Mouse (Mus musculus) adrenal gland, postnatal 10 days (tissue): ENCODE measurements around the gene Ostf1. TPM values are rescaled to one million over a fixed set of nuclear protein-coding genes. Genes with fewer than 3 reads are reported as not detected.

ENCODE experiments used
- DNase-seq: peaks from one replicate; pipeline ENCODE4 v3.0.0; 2021; ENCODE audit warnings: mixed read lengths
- long read RNA-seq, 2 experiments: library from polyadenylated mRNA; stranded (forward); transcript quantifications; one replicate each; pipeline ENCODE4 v2.0.0; 2021
- total RNA-seq, 2 experiments: library from RNA; stranded (reverse); gene quantifications; 2 replicates each; pipeline ENCODE4 v1.2.3; 2021

The Ostf1 gene
- total RNA-seq: 10 to 100 TPM; 90.4 to 91.2 TPM
- long read RNA-seq, experiment 1, transcript Ostf1-201 (10 exons, 2,726 nt): major isoform, 183 of 191 reads
- long read RNA-seq, experiment 1, partial matches to known transcripts: 6 of 191 reads
- long read RNA-seq, experiment 1, other reads (novel, unspliced or antisense): 2 of 191 reads
- long read RNA-seq, experiment 2, transcript Ostf1-201 (10 exons, 2,726 nt): major isoform, 99 of 107 reads
- long read RNA-seq, experiment 2, partial matches to known transcripts: 5 of 107 reads
- long read RNA-seq, experiment 2, other reads (novel, unspliced or antisense): 3 of 107 reads

GRCm38 (mm10) chr19:18631644-18632219, at the start of gene Ostf1, which contains the start of gene Nmrk1:
Gene Ostf1, minus strand, starts transcription at chr19:18631823.
Gene Nmrk1, plus strand, starts transcription at chr19:18631950.
- peak; percentile 100 for DNase-seq

- DNase-seq: no peak
Measured at GRCm38 (mm10) chr19:18673116-18673515, 41.5 kb upstream of the Ostf1 start.

DNA sequence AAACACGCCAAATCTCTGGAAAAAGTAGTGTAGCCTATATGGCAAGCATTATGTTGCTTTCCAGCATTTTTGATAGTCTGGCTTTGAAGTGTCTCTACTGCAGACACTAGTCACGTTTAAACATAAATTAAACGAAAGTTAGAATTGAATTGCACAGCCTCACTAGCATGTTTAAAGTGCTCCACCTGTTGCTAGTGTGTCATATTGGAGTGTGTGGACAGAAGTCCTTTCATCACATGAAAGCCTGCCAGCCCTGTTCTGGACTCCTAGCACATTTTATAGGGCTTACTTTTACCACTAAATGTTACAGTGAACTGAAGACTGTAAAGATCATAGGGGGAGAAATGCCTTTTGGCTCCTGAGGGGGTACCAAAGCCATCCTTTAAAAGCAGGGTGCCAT, 40.9 kb upstream of the Ostf1 start:
- DNase-seq: no peak

- DNase-seq: peak; percentile 59
Measured at GRCm38 (mm10) chr19:18671056-18671741, 39.6 kb upstream of the Ostf1 start.

DNA sequence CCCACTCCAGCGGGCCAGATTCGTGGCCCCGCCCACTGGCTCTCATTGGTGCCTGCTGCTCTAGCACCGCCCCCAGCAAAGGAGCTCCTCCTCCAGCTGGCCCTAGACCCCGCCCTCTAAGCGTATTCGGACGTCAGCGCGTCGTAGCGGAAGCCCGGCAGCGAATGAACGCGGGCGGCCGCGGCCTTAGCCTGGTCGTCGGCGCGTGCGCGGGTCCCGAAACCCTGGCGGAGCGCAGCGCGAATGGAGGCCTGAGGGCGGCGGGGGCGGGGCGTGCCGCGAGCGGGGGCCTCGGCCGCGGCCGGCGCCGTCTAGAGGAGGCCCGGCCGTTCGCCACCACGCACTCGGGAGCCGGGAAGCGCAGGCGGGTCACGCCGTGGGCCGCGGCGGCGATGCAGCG, 39.0 kb upstream of the Ostf1 start, which contains the start of gene Carnmt1:
Gene Carnmt1, plus strand, starts transcription at position 157 of the 400 bp plus-strand sequence.
- peak; percentile 99 for DNase-seq

- DNase-seq: no peak
Measured at GRCm38 (mm10) chr19:18669551-18669950, 37.9 kb upstream of the Ostf1 start.

DNA sequence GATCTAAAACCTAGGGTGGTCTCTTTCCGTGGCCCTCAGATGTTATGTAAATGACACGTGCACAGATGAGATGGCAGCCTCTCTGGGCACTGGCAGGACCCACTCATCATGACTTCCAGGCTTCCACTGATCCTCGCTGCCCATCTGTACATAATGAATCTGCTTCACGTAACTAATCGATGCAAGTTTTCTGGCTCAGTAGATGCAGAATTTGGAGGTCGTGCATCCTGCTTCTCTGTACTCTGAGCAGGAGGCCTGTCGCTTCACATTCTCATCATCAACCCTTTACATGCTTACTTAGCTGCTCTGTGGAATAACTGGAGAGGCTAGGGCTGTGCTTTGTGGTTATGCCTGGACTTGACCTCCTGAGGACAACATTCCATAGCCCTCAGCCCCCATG, 35.3 kb upstream of the Ostf1 start:
- no peak for DNase-seq

DNA sequence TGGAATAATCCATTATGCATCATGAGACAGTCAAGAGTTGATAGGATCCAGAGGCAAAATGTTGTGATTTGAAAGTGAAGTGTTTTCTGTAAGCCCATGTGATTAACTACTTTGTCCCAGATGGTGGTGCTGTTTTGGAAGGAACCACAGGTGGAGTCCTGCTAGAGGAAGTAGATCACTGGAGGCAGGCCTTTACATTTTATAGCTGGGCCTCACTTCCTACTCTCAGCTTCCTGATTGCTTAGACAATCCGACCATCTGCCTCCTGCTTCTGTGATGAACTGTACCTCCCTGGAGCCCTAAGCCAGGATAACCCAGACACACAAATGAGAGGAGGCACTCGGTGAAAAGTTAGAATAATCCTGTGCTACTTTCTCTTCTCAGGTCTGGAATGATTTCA, 32.3 kb upstream of the Ostf1 start:
- no peak for DNase-seq

DNA sequence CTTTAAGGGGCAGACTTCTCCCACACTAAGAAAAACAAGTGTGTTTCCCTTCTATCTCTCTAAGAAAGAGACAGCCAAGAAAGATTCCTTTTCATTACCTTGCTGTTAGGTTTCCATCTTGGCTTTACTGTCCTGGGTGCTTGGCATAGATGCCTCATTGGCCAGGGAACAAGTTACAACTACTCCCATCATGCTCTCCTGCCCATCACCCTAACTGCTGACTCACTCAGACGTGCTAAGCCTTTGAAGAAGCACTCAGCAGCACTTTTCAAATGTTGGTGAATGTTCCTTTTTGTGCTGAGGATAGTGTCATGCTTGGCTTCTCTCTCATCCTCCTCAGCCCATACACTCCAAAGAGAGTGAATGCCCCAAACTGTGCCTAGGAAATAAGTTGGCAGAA, 30.1 kb upstream of the Ostf1 start:
- DNase-seq: no peak

DNA sequence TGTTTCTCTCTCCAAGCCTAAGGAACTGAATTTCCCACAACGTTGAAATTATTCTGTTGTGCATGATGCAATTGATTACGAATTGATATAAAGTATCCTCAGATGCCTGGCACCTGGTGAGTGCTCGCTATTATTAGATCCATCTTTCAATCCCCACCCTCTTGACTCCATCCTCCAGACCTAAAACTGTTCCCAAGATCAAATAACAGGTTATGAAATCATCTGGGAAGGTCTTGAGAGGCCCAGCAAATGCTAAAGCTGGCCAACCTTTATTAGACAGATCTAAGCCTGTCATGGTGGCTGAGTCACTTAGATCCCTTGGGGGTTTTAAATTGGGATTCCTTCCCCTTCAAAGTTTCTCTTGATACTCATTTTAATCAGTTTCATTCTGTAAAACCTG, 28.8 kb upstream of the Ostf1 start:
- DNase-seq: no peak

- no peak for DNase-seq
Measured at GRCm38 (mm10) chr19:18659349-18659748, 27.7 kb upstream of the Ostf1 start.

DNA sequence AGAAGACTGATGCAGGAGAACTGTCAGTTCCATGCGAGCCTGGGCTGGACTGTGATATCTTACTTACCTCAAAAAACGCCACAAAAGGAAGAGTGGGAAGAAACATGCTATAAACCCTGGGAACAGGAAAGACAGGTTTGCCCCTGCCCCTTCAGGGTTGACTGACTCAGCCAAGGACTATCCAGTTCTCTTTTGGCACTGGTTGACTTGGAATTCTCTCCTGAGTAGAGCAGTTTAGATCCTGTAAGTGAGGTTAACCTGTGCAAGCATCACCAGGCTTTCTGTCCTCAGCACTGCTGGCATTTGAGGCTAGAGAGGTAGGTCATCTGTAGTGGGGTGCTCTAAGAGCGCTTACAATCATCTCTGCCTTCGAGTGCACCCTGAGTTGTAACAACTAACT, 26.9 kb upstream of the Ostf1 start:
- no peak for DNase-seq

DNA sequence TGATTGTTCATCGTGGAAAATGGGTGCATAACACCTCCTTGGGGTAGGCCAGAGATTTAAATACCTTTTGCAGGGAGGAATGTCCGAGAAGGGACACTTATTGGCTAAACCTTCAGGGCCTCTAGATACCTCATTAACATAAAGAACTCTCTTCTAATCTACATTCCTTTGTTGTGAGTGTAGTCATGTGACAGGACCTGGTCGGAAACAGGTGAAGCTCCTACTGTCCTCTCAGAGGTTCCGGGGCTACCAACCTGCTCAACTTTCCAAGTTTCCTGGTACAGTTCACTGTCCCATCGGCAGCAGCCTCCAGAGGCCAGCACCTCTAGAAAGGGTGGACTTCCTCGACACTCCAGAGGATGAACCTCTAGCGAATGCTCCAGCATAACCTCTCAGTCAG, 24.4 kb upstream of the Ostf1 start:
- no peak for DNase-seq

DNA sequence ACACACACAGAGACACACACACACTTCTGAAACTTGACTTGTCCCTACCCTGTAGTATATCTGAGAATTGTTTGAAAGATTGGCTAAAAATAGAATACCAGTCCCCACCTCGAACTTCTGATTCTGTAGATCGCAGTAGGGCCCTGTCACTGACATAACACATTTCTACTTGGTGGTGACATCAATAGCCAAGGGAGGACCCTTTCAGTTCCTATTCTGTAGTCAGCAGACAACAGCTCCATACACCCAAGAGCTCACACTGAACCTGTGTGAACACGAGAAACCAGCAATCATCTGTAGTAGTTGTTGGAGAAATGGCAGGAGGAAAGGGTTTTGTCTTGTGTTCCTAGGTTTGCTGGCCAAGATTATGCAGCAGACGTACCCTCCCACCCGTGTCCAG, 23.4 kb upstream of the Ostf1 start:
- DNase-seq: no peak

GRCm38 (mm10) chr19:18654330-18654729, 22.7 kb upstream of the Ostf1 start:
- DNase-seq: no peak

GRCm38 (mm10) chr19:18653058-18653457, 21.4 kb upstream of the Ostf1 start:
- DNase-seq: no peak

DNA sequence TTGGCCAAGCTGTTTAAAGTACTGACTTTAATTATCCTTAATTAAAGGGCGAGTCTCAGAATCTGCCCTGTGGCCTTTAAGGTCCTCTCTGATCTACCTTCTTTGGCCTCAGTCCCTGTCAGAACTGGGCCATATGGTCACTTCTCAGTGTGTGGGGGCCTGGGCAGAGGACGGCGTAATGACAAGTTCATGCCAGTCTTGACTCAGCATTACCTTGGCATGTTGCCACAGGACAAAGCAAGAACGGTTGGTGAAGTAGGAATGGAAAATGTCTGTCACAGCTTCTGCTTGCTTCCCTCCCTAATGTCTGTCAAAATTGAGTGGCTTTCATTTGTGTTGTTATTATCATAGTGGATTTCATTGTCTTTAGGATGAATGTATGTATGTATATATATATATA, 21.0 kb upstream of the Ostf1 start:
- DNase-seq: peak; percentile 63

DNA sequence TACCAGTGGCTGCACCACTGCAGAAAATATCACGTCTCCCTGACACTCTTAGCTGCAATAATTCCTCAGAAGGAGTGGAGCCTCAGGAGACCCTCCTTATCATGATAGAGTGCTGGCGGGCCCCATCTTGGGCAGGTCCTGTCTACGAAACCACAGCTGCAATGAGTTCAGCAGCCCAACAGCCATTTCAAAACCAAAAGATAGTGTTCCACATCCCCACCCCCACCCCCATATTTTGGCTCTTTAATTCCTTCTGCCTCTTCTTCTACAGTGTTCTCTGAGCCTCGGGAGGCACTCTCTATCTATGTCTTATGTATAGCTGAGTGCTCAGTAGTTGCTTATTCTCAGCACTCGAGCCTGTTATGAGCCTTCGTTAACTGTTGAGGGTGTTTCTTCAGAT, 18.9 kb upstream of the Ostf1 start:
- no peak for DNase-seq

DNA sequence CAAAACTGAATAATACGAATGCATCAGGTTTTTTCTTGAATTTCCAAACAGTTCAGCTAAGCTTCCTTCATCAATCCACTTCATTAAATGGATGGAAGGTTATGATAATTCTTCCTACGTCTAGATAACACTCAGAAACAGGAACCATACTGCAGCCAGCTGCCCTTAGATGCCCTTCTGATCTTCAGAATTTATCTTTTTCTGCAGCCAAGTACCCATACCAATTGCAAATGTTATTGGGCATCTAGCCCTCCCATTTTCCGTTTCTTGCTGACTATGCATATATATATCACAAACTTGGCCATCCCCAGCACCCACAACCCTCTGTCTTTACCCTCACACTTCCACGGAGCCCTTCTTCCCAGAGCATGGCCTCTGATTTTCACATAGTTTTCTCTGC, 18.3 kb upstream of the Ostf1 start:
- DNase-seq: no peak

DNA sequence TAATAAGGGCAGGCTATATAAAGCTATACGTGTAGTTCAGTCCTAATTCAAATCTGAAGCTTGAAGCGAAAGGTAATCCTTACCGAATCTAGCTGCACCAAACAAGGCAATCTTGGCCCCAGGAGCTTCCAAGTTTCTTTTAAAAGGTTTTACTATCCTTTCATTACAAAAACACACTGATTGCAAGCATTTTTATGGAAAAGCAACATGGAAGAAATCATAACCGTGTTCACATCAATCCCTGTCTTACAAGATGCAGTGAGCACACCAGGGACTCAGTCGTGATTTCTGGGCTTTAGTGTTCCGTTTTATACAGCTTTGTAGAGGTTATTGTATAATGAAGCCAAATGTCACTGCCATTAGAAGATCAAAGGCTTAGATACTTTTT, 16.9 kb upstream of the Ostf1 start:
- no peak for DNase-seq

GRCm38 (mm10) chr19:18647775-18648557, 16.3 kb upstream of the Ostf1 start:
- DNase-seq: no peak

GRCm38 (mm10) chr19:18646853-18647420, 15.3 kb upstream of the Ostf1 start:
- peak; percentile 30 for DNase-seq
